Mouse (Mus musculus) testis, adult 2 months (tissue): ENCODE measurements around the gene Iqcj. TPM values are rescaled to one million over a fixed set of nuclear protein-coding genes. Genes with fewer than 3 reads are reported as not detected.

Source experiments
- H3K27ac ChIP-seq: fragments of 200-500 bp; 2 replicates; pipeline ENCODE4 v1.5.1; 2012; ENCODE audit warnings: low read depth, low read length; ENCODE audit not compliant: control insufficient read depth, insufficient read depth
- H3K27me3 ChIP-seq: fragments of 200-500 bp; 2 replicates; pipeline ENCODE4 v1.6.1; 2012; ENCODE audit warnings: mild to moderate bottlenecking, low read length, moderate library complexity; ENCODE audit not compliant: control insufficient read depth, insufficient read depth
- H3K36me3 ChIP-seq: fragments of 200-500 bp; 2 replicates; pipeline ENCODE4 v1.6.1; 2012; ENCODE audit warnings: mild to moderate bottlenecking, low read length; ENCODE audit not compliant: control insufficient read depth, insufficient read depth
- H3K4me1 ChIP-seq: fragments of 200-500 bp; 2 replicates; pipeline ENCODE4 v1.6.1; 2012; ENCODE audit warnings: low read length; ENCODE audit not compliant: control insufficient read depth, insufficient read depth
- H3K4me3 ChIP-seq: fragments of 200-500 bp; 2 replicates; pipeline ENCODE4 v1.5.1; 2012; ENCODE audit warnings: low read depth, mild to moderate bottlenecking, low read length, moderate library complexity, mixed read lengths; ENCODE audit not compliant: control insufficient read depth
- CTCF ChIP-seq: fragments of 200-500 bp; IDR thresholded peaks from 2 replicates; pipeline ENCODE4 v1.5.1; 2012; ENCODE audit warnings: low read depth, mild to moderate bottlenecking, inconsistent platforms, low read length, moderate library complexity; ENCODE audit not compliant: control insufficient read depth, insufficient read depth, insufficient replicate concordance
- POLR2A ChIP-seq: fragments of 200-500 bp; IDR thresholded peaks from 2 replicates; pipeline ENCODE4 v1.6.1; 2012; ENCODE audit warnings: low read depth, mild to moderate bottlenecking, inconsistent platforms, low read length, moderate library complexity; ENCODE audit not compliant: control insufficient read depth
- polyA plus RNA-seq: library from polyadenylated mRNA; depleted of rRNA; stranded (reverse); fragments of >200 nt; gene quantifications from 2 replicates; pipeline ENCODE4 v1.2.3, GENCODE M21; 2012

Iqcj gene
- polyA plus RNA-seq, 1 experiment = 0.26 TPM

GRCm38 (mm10) chr3:68055071-68055470, 163.1 kb downstream of the Iqcj start:
- H3K27ac ChIP-seq = no peak overlapping the region
- H3K27me3 ChIP-seq = no peaks in the 10 kb centered on the region
- TF ChIP-seq POLR2A (no peak), CTCF (no peak)

GRCm38 (mm10) chr3:68056373-68057275, 164.6 kb downstream of the Iqcj start:
- no peaks in the 10 kb centered on the region for H3K36me3 ChIP-seq
- TF ChIP-seq POLR2A = no peak
- peak; percentile 55; the same call in 1 of the 2 replicates for TF ChIP-seq CTCF
- H3K4me3 ChIP-seq = peak overlapping the region; percentile 53
- no peaks in the 10 kb centered on the region for H3K27me3 ChIP-seq
- H3K4me1 ChIP-seq = peaks cover 2% of the 10 kb centered on the region
- H3K27ac ChIP-seq = no peak overlapping the region

More at GRCm38 (mm10) chr3:68055071-68055470, 163.1 kb downstream of the Iqcj start:
- H3K36me3 ChIP-seq = no peaks in the 10 kb centered on the region
- peaks cover 2% of the 10 kb centered on the region for H3K4me1 ChIP-seq
- peak overlapping the region; percentile 33 for H3K4me3 ChIP-seq

GRCm38 (mm10) chr3:68059162-68059800, 167.3 kb downstream of the Iqcj start:
- Histone ChIP-seq H3K4me1 (peaks cover 2% of the 10 kb centered on the region), H3K4me3 (no peak overlapping the region), H3K36me3 (no peaks in the 10 kb centered on the region), H3K27ac (no peak overlapping the region), H3K27me3 (no peaks in the 10 kb centered on the region)
- TF ChIP-seq POLR2A (no peak), CTCF (no peak)

GRCm38 (mm10) chr3:68064731-68065130, 172.7 kb downstream of the Iqcj start, which contains the start of gene Schip1:
Gene Schip1, plus strand, starts transcription at chr3:68064802.
- no peak for TF ChIP-seq POLR2A
- no peak for TF ChIP-seq CTCF
- no peak within 1 kb of the TSS for H3K4me3 ChIP-seq
- no peak within 1 kb of the TSS for H3K27ac ChIP-seq
- no peaks in the 10 kb centered on the region for H3K4me1 ChIP-seq
- no peaks in the 10 kb centered on the region for H3K27me3 ChIP-seq
- no peaks in the 10 kb centered on the region for H3K36me3 ChIP-seq

- TF ChIP-seq POLR2A (no peak), CTCF (no peak)
- Histone ChIP-seq H3K4me3 (no peak overlapping the region), H3K27me3 (no peaks in the 10 kb centered on the region), H3K4me1 (no peaks in the 10 kb centered on the region), H3K36me3 (no peaks in the 10 kb centered on the region), H3K27ac (no peak overlapping the region)
These were observed 179.7 kb downstream of the Iqcj start for GRCm38 (mm10) chr3:68071395-68072386.

- Histone ChIP-seq H3K4me1 (no peaks in the 10 kb centered on the region), H3K36me3 (no peaks in the 10 kb centered on the region), H3K27me3 (no peaks in the 10 kb centered on the region), H3K4me3 (no peak overlapping the region), H3K27ac (no peak overlapping the region)
- TF ChIP-seq CTCF (no peak), POLR2A (no peak)
These were observed 185.4 kb downstream of the Iqcj start for GRCm38 (mm10) chr3:68077406-68077805.
